Mouse (Mus musculus) embryonic stem cell, embryonic (primary cell): ENCODE measurements around the gene Diras1.

ENCODE experiments used
- CTCF ChIA-PET, 4 experiments: fragments of 300-600 bp in 2 of 4; fragments of 350-600 bp in 2 of 4; sonication (Branson Sonifier 250); formaldehyde crosslinking; loops; one replicate each; lab custom pipeline; 2022; ENCODE audit warnings: inconsistent platforms in 2 of 4; lab: Charles Lee
- POLR2A ChIA-PET, 4 experiments: fragments of 300-600 bp in 2 of 4; fragments of 350-600 bp in 2 of 4; sonication (Branson Sonifier 250); formaldehyde crosslinking; loops; one replicate each; lab custom pipeline; 2022; ENCODE audit warnings: antibody characterized with exemption in 4 of 4, inconsistent platforms in 1 of 4; lab: Charles Lee

Gene Diras1

GRCm38 (mm10) chr10:80997332-80997731, 28.1 kb downstream of the Diras1 start:
- CTCF ChIA-PET: interaction anchor here (0.6 to 13.3 kb wide), 24 partner anchors 10 to 250 kb away, joined by 3 to 353 read pairs (median 8); partner anchors contain the start of genes Gadd45b (in 3 of the 4), Eef2 (in 1 of the 4), Gng7 (in 1 of the 4) and Lmnb2 (in 1 of the 4)

GRCm38 (mm10) chr10:80996501-80996900, 29.0 kb downstream of the Diras1 start:
- POLR2A ChIA-PET: interaction anchor here in 3 of 4 experiments (0.8 to 11.5 kb wide), 25 partner anchors 11 to 245 kb away, joined by 3 to 407 read pairs (median 4); partner anchors contain the start of genes Gadd45b (in 3 of the 3), Amh (in 1 of the 3), Eef2 (in 1 of the 3) and Map2k2 (in 1 of the 3)

More at GRCm38 (mm10) chr10:80997332-80997731, 28.1 kb downstream of the Diras1 start:
- POLR2A ChIA-PET: interaction anchor here in 3 of 4 experiments (0.9 to 11.5 kb wide), 14 partner anchors 18 to 179 kb away, joined by 3 to 407 read pairs (median 4); partner anchors contain the start of genes Gadd45b (in 3 of the 3), Eef2 (in 1 of the 3) and Sgta (in 1 of the 3)

GRCm38 (mm10) chr10:80995091-80995632, 30.3 kb downstream of the Diras1 start:
- ChIA-PET POLR2A (interaction anchor here (0.6 to 11.5 kb wide), 42 partner anchors 10 to 450 kb away, joined by 3 to 407 read pairs (median 5); partner anchors contain the start of genes Gadd45b (in 4 of the 4), Eef2 (in 2 of the 4), Gng7 (in 2 of the 4) and Amh (in 1 of the 4)), CTCF (interaction anchor here (0.5 to 13.3 kb wide), 111 partner anchors 8 to 1069 kb away, joined by 3 to 353 read pairs (median 4); partner anchors contain the start of genes Gadd45b (in 3 of the 4), Lmnb2 (in 3 of the 4), Slc39a3 (in 2 of the 4) and Ap3d1 (in 1 of the 4))

More at GRCm38 (mm10) chr10:80996501-80996900, 29.0 kb downstream of the Diras1 start:
- CTCF ChIA-PET: interaction anchor here (0.6 to 13.3 kb wide), 30 partner anchors 11 to 295 kb away, joined by 3 to 353 read pairs (median 5); partner anchors contain the start of genes Gadd45b (in 2 of the 4), Diras1 (in 1 of the 4), Eef2 (in 1 of the 4) and Gng7 (in 1 of the 4)

GRCm38 (mm10) chr10:80994621-80995020, 30.8 kb downstream of the Diras1 start:
- ChIA-PET POLR2A (interaction anchor here (0.6 to 11.5 kb wide), 39 partner anchors 9 to 250 kb away, joined by 3 to 407 read pairs (median 5); partner anchors contain the start of genes Gadd45b (in 4 of the 4), Eef2 (in 2 of the 4), Gng7 (in 2 of the 4) and Amh (in 1 of the 4)), CTCF (interaction anchor here (0.5 to 13.3 kb wide), 106 partner anchors 9 to 1069 kb away, joined by 3 to 353 read pairs (median 4); partner anchors contain the start of genes Gadd45b (in 3 of the 4), Lmnb2 (in 3 of the 4), Slc39a3 (in 2 of the 4) and Ap3d1 (in 1 of the 4))

- ChIA-PET CTCF (interaction anchor here (0.5 to 13.3 kb wide), 19 partner anchors 32 to 567 kb away, joined by 3 to 353 read pairs (median 4); partner anchors contain the start of genes Gadd45b (in 2 of the 4) and Diras1 (in 1 of the 4)), POLR2A (interaction anchor here (0.5 to 11.5 kb wide), 19 partner anchors 8 to 329 kb away, joined by 3 to 407 read pairs (median 3); partner anchors contain the start of genes Gadd45b (in 4 of the 4) and Timm13 (in 1 of the 4))
These were observed 32.2 kb downstream of the Diras1 start for GRCm38 (mm10) chr10:80993276-80993675.

- CTCF ChIA-PET: interaction anchor here (0.5 to 13.3 kb wide), 18 partner anchors 26 to 288 kb away, joined by 3 to 353 read pairs (median 8); partner anchors contain the start of gene Gadd45b (in 3 of the 4)
- POLR2A ChIA-PET: interaction anchor here in 3 of 4 experiments (1.3 to 11.5 kb wide), 7 partner anchors 26 to 110 kb away, joined by 3 to 407 read pairs (median 8); partner anchors contain the start of gene Gadd45b (in 3 of the 3)
These were observed 33.5 kb downstream of the Diras1 start for GRCm38 (mm10) chr10:80991945-80992344.

GRCm38 (mm10) chr10:80991007-80991406, 34.5 kb downstream of the Diras1 start:
- CTCF ChIA-PET: interaction anchor here (0.5 to 13.3 kb wide), 82 partner anchors 8 to 452 kb away, joined by 3 to 353 read pairs (median 4); partner anchors contain the start of genes Gadd45b (in 4 of the 4), Atp8b3 (in 1 of the 4), Gng7 (in 1 of the 4) and Lmnb2 (in 1 of the 4)
- POLR2A ChIA-PET: interaction anchor here in 3 of 4 experiments (0.6 to 11.5 kb wide), 48 partner anchors 8 to 560 kb away, joined by 3 to 407 read pairs (median 4); partner anchors contain the start of genes Gadd45b (in 3 of the 3), Ap3d1 (in 1 of the 3), Eef2 (in 1 of the 3) and Gng7 (in 1 of the 3)

GRCm38 (mm10) chr10:80990406-80990805, 35.1 kb downstream of the Diras1 start:
- CTCF ChIA-PET: interaction anchor here (0.5 to 13.3 kb wide), 83 partner anchors 9 to 451 kb away, joined by 3 to 353 read pairs (median 4); partner anchors contain the start of genes Gadd45b (in 4 of the 4), Atp8b3 (in 1 of the 4), Gng7 (in 1 of the 4) and Lmnb2 (in 1 of the 4)
- POLR2A ChIA-PET: interaction anchor here in 3 of 4 experiments (0.6 to 11.5 kb wide), 44 partner anchors 8 to 561 kb away, joined by 3 to 407 read pairs (median 4); partner anchors contain the start of genes Gadd45b (in 3 of the 3), Ap3d1 (in 1 of the 3), Gng7 (in 1 of the 3) and Lmnb2 (in 1 of the 3)

- ChIA-PET POLR2A (interaction anchor here in 3 of 4 experiments (0.7 to 11.5 kb wide), 10 partner anchors 18 to 247 kb away, joined by 3 to 407 read pairs (median 7); partner anchors contain the start of genes Gadd45b (in 3 of the 3) and Ap3d1 (in 1 of the 3)), CTCF (interaction anchor here in 3 of 4 experiments (1.2 to 4.6 kb wide), 14 partner anchors 21 to 116 kb away, joined by 4 to 105 read pairs (median 14); partner anchors contain the start of genes Gadd45b (in 3 of the 3) and Map2k2 (in 1 of the 3))
These were observed 35.6 kb downstream of the Diras1 start for GRCm38 (mm10) chr10:80989854-80990253.

- POLR2A ChIA-PET: interaction anchor here in 3 of 4 experiments (0.7 to 11.5 kb wide), 7 partner anchors 18 to 108 kb away, joined by 3 to 407 read pairs (median 7); partner anchors contain the start of gene Gadd45b (in 3 of the 3)
- CTCF ChIA-PET: interaction anchor here in 2 of 4 experiments (0.9 to 4.6 kb wide), 9 partner anchors 21 to 108 kb away, joined by 3 to 105 read pairs (median 17); partner anchors contain the start of gene Gadd45b (in 2 of the 2)
These were observed 36.0 kb downstream of the Diras1 start for GRCm38 (mm10) chr10:80989446-80989845.

- POLR2A ChIA-PET: interaction anchor here in 2 of 4 experiments (1.1 to 10.1 kb wide), 4 partner anchors 28 to 58 kb away, joined by 3 to 285 read pairs (median 72); partner anchors contain the start of gene Gadd45b (in 2 of the 2)
These were observed 37.6 kb downstream of the Diras1 start for GRCm38 (mm10) chr10:80987709-80988441.

GRCm38 (mm10) chr10:80986754-80987153, 38.7 kb downstream of the Diras1 start:
- CTCF ChIA-PET: interaction anchor here in 3 of 4 experiments (0.5 to 2.9 kb wide), 11 partner anchors 8 to 244 kb away, joined by 3 to 16 read pairs (median 5); partner anchors contain the start of gene Gadd45b (in 2 of the 3)
- POLR2A ChIA-PET: interaction anchor here in 3 of 4 experiments (0.6 to 5.0 kb wide), 18 partner anchors 8 to 177 kb away, joined by 3 to 124 read pairs (median 4); partner anchors contain the start of gene Gadd45b (in 3 of the 3)

More at GRCm38 (mm10) chr10:80987709-80988441, 37.6 kb downstream of the Diras1 start:
- CTCF ChIA-PET: interaction anchor here in 1 of 4 experiments (1.8 to 3.8 kb wide), 2 partner anchors 60 to 107 kb away, joined by 5 to 105 read pairs; partner anchors contain the start of gene Gadd45b

- POLR2A ChIA-PET: interaction anchor here in 3 of 4 experiments (0.6 to 5.0 kb wide), 26 partner anchors 9 to 176 kb away, joined by 3 to 124 read pairs (median 4); partner anchors contain the start of gene Gadd45b (in 3 of the 3)
- CTCF ChIA-PET: interaction anchor here (0.5 to 2.9 kb wide), 18 partner anchors 9 to 373 kb away, joined by 3 to 16 read pairs (median 5); partner anchors contain the start of gene Gadd45b (in 2 of the 4)
These were observed 39.3 kb downstream of the Diras1 start for GRCm38 (mm10) chr10:80985970-80986701.

- CTCF ChIA-PET: interaction anchor here (0.6 to 2.9 kb wide), 16 partner anchors 9 to 374 kb away, joined by 3 to 16 read pairs (median 4); partner anchors contain the start of gene Gadd45b (in 2 of the 4)
- POLR2A ChIA-PET: interaction anchor here in 3 of 4 experiments (0.7 to 5.0 kb wide), 23 partner anchors 9 to 96 kb away, joined by 3 to 124 read pairs (median 4); partner anchors contain the start of gene Gadd45b (in 3 of the 3)
These were observed 40.1 kb downstream of the Diras1 start for GRCm38 (mm10) chr10:80985241-80985969.
